Mouse (Mus musculus) neutrophil, adult 59 days (primary cell): ENCODE measurements around the gene Ablim2. TPM values are rescaled to one million over a fixed set of nuclear protein-coding genes. Genes with fewer than 3 reads are reported as not detected.

Source experiments
- total RNA-seq, 2 experiments: library from RNA; stranded (reverse); gene quantifications; 1 replicate in 1 of 2; 2 replicates in 1 of 2; pipeline ENCODE4 v1.2.4; 2023

The Ablim2 gene
- total RNA-seq = not detected

GRCm38 (mm10) chr5:35757639-35758001 is at the start of gene Ablim2:
Gene Ablim2, plus strand, starts transcription at chr5:35757880.

DNA sequence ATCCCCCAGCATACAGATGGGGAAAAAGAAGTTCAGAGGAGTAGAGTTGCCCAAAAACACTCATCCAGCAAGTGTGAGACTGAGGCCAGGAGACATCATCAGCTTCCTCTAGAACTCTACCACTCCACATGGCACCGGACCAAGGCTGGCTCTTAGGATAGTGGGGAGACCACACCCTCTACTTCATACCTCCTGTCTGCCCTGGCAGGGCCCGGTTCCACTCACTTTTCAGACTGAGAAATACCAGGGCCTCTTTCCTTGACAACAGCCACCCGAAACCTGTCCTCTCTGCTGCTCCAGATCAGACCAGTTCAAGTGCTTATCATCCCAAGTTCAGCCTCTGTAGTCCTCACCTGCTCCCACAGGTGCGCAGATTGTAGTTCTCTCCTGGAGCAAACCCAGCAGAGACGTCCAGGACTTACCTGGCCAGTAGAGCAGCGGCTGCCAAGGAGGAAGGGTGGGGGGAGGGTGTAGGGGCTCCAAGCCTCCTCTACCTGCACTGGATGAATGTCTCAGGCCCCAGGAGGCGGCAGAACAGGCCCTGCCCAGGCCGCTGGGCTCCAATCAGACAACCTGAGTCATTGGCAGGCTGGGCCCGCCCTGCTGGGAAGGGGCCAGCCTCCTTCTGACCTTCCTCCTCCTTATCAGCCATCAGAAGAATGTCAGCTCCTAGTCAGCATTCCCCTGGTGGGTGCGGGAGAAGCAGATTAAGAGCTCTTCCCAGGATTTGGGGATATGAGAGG is 18.0 kb upstream of the Ablim2 start, which contains the start of gene Sh3tc1:
Gene Sh3tc1 (minus strand): TSS at position 452 of the 743 bp plus-strand sequence.

GRCm38 (mm10) chr5:35893093-35893804 is 135.6 kb downstream of the Ablim2 start, which contains the start of gene Afap1:
Gene Afap1, plus strand, starts transcription at chr5:35893319.

Other genes starting within 250 kb of the Ablim2 start
- gene Cpz, start 232.2 kb upstream of the Ablim2 start, total RNA-seq = under 1 TPM in 1 of 2 experiments, not detected in 1; 0.16 TPM
- gene Trmt44, start 182.8 kb upstream of the Ablim2 start, total RNA-seq = 1 to 10 TPM; 5.6 to 6.4 TPM
- 100 to 1,000 TPM; 163 to 165 TPM for gene Acox3, start 174.8 kb upstream of the Ablim2 start, total RNA-seq
- under 1 TPM; 0.26 to 0.40 TPM for gene Htra3, start 78.1 kb upstream of the Ablim2 start, total RNA-seq
- 10 to 100 TPM; 19.0 to 25.3 TPM for gene Sh3tc1, start 17.9 kb upstream of the Ablim2 start, total RNA-seq
- 1 to 10 TPM; 5.9 to 7.3 TPM for gene Afap1, start 135.4 kb downstream of the Ablim2 start, total RNA-seq